Mouse (Mus musculus) right cerebral cortex, postnatal 25 days (tissue): Measurements from ENCODE around the gene Tulp1.
"Not testable (repeated sequence)": the region's sequence is repeated elsewhere in the genome, so short reads cannot be mapped to it uniquely, and the experiment has no call there.

Experiments
- DNase-seq: peaks from one replicate; pipeline ENCODE4 v3.0.0; 2022

Gene Tulp1

GRCm38 (mm10) chr17:28363507-28363906 is 1.5 kb downstream of the Tulp1 start:
- DNase-seq: no peak

GRCm38 (mm10) chr17:28362653-28363292 is 2.2 kb downstream of the Tulp1 start:
- DNase-seq: no peak

- DNase-seq: no peak
These were observed 2.9 kb downstream of the Tulp1 start for GRCm38 (mm10) chr17:28361921-28362652.

GRCm38 (mm10) chr17:28360531-28361277 is 4.3 kb downstream of the Tulp1 start:
- DNase-seq: no peak

- not testable (repeated sequence) for DNase-seq
These were observed 6.3 kb downstream of the Tulp1 start for GRCm38 (mm10) chr17:28358576-28359261.

- no peak for DNase-seq
These were observed 9.2 kb downstream of the Tulp1 start for GRCm38 (mm10) chr17:28355871-28356270.

GRCm38 (mm10) chr17:28352018-28352417 is 13.0 kb downstream of the Tulp1 start:
- DNase-seq: no peak

- DNase-seq: no peak
These were observed 13.6 kb downstream of the Tulp1 start for GRCm38 (mm10) chr17:28351353-28351890.

GRCm38 (mm10) chr17:28350466-28351352 is 14.3 kb downstream of the Tulp1 start, which contains the start of gene Tead3:
Gene Tead3 (minus strand): TSS chr17:28350817.
- DNase-seq: peak; percentile 28

GRCm38 (mm10) chr17:28349901-28350465 is 15.0 kb downstream of the Tulp1 start:
- no peak for DNase-seq

- no peak for DNase-seq
These were observed 15.7 kb downstream of the Tulp1 start for GRCm38 (mm10) chr17:28349264-28349880.

- no peak for DNase-seq
These were observed 16.8 kb downstream of the Tulp1 start for GRCm38 (mm10) chr17:28348211-28348610.

- DNase-seq: no peak
These were observed 17.7 kb downstream of the Tulp1 start for GRCm38 (mm10) chr17:28347327-28347726.

GRCm38 (mm10) chr17:28345882-28346281 is 19.1 kb downstream of the Tulp1 start:
- no peak for DNase-seq

GRCm38 (mm10) chr17:28345271-28345721 is 19.7 kb downstream of the Tulp1 start:
- DNase-seq: no peak

- no peak for DNase-seq
These were observed 20.4 kb downstream of the Tulp1 start for GRCm38 (mm10) chr17:28344670-28345069.

GRCm38 (mm10) chr17:28344050-28344607 is 20.9 kb downstream of the Tulp1 start:
- no peak for DNase-seq

- peak; percentile 62 for DNase-seq
These were observed 23.9 kb downstream of the Tulp1 start for GRCm38 (mm10) chr17:28341091-28341490.

GRCm38 (mm10) chr17:28340578-28340977 is 24.4 kb downstream of the Tulp1 start:
- no peak for DNase-seq

GRCm38 (mm10) chr17:28337547-28337946 is 27.5 kb downstream of the Tulp1 start:
- no peak for DNase-seq
